Comparison of ENCODE assay signal across 8 mouse cellular contexts in genomic region chr11:6545857-6546192, GRCm38 (mm10). TPM values are rescaled to one million over a fixed set of nuclear protein-coding genes. Genes with fewer than 3 reads are reported as not detected.
A peak's percentile ranks its signal among the peaks of the same experiment; 100 is the strongest.
DNase-seq lines count a peak whose midpoint lies in the region; ATAC-seq and TF ChIP-seq lines count a peak whose summit lies in the region.

No protein-coding gene starts in this region.

- intact Hi-C loops in left cerebral cortex, postnatal 14 days (cut with DNase I) = no loop called here
- intact Hi-C loops in left cerebral cortex, postnatal 4 days (cut with DNase I) = no loop called here

- no peaks in the 10 kb centered on the region for H3K36me3 ChIP-seq in kidney, embryonic 16.5 days (ENCODE audit: insufficient read depth, low read length)
- no peaks in the 10 kb centered on the region for H3K36me3 ChIP-seq in hindbrain, embryonic 16.5 days (ENCODE audit: control insufficient read depth, insufficient read depth, low read length)
- H3K36me3 ChIP-seq in midbrain, embryonic 16.5 days (ENCODE audit: control insufficient read depth, insufficient read depth, low read length) = no peaks in the 10 kb centered on the region

- no peak for TF ChIP-seq POLR2A in cortical plate, adult 2 months (IDR thresholded peaks at IDR 0.05; ENCODE audit: extremely low read depth, insufficient read depth, low read length)

- H3K27ac ChIP-seq in kidney, embryonic 16.5 days (ENCODE audit: low read length) = peak overlapping the region; percentile 99
- H3K27ac ChIP-seq in cortical plate, adult 2 months (ENCODE audit: insufficient read depth, low read length) = peak overlapping the region; percentile 27; the same call in 1 of the 2 replicates
- peak overlapping the region; percentile 96 for H3K27ac ChIP-seq in hindbrain, embryonic 16.5 days (ENCODE audit: low read depth, low read length)
- H3K27ac ChIP-seq in midbrain, embryonic 16.5 days (ENCODE audit: low read length) = peak overlapping the region; percentile 92

- H3K4me2 ChIP-seq in kidney, embryonic 16.5 days (replicated peaks; ENCODE audit: low read depth, low read length) = peak overlapping the region; percentile 54
- peak overlapping the region; percentile 60 for H3K4me2 ChIP-seq in hindbrain, embryonic 16.5 days (ENCODE audit: low read length)
- H3K4me2 ChIP-seq in midbrain, embryonic 16.5 days (ENCODE audit: low read length) = peak overlapping the region; percentile 89

- peaks cover 17% of the 10 kb centered on the region for H3K4me1 ChIP-seq in kidney, embryonic 16.5 days (ENCODE audit: insufficient read depth, low read length)
- H3K4me1 ChIP-seq in cortical plate, adult 2 months (ENCODE audit: control insufficient read depth, insufficient read depth, low read length) = peaks cover 4% of the 10 kb centered on the region; the same call in 1 of the 2 replicates
- H3K4me1 ChIP-seq in hindbrain, embryonic 16.5 days (ENCODE audit: control insufficient read depth, insufficient read depth, low read depth, low read length) = peaks cover 12% of the 10 kb centered on the region
- H3K4me1 ChIP-seq in midbrain, embryonic 16.5 days (ENCODE audit: control insufficient read depth, insufficient read depth, low read length) = peaks cover 16% of the 10 kb centered on the region

- no peaks in the 10 kb centered on the region for H3K27me3 ChIP-seq in kidney, embryonic 16.5 days (ENCODE audit: insufficient read depth, low read length)
- no peaks in the 10 kb centered on the region for H3K27me3 ChIP-seq in hindbrain, embryonic 16.5 days (replicated peaks; ENCODE audit: control insufficient read depth, insufficient read depth, low read length)
- H3K27me3 ChIP-seq in midbrain, embryonic 16.5 days (ENCODE audit: control insufficient read depth, insufficient read depth, low read depth, low read length) = no peaks in the 10 kb centered on the region

- no peaks in the 10 kb centered on the region for H3K9me3 ChIP-seq in kidney, embryonic 16.5 days (ENCODE audit: low read length)
- H3K9me3 ChIP-seq in hindbrain, embryonic 16.5 days (ENCODE audit: control insufficient read depth, low read length) = no peaks in the 10 kb centered on the region
- no peaks in the 10 kb centered on the region for H3K9me3 ChIP-seq in midbrain, embryonic 16.5 days (replicated peaks; ENCODE audit: control insufficient read depth, low read length, poor library complexity, severe bottlenecking)

- peak overlapping the region; percentile 90 for H3K9ac ChIP-seq in kidney, embryonic 16.5 days (replicated peaks; ENCODE audit: low read length)
- H3K9ac ChIP-seq in hindbrain, embryonic 16.5 days (ENCODE audit: low read depth, low read length) = no peak overlapping the region
- peak overlapping the region; percentile 90 for H3K9ac ChIP-seq in midbrain, embryonic 16.5 days (ENCODE audit: low read depth, low read length)

- no peak for DNase-seq in kidney, postnatal 25 days
- DNase-seq in adrenal gland, postnatal 4 days (ENCODE audit: low spot score in 2 of 2) = no peak
- no peak for DNase-seq in left cerebral cortex, postnatal 14 days (ENCODE audit: low spot score in 2 of 2)
- no peak for DNase-seq in left cerebral cortex, postnatal 4 days

- peak; percentile 20 for ATAC-seq in kidney, embryonic 16.5 days (ENCODE audit: low FRiP score, low TSS enrichment)
- ATAC-seq in hindbrain, embryonic 16.5 days = no peak
- ATAC-seq in midbrain, embryonic 16.5 days = peak; percentile 37

- WGBS in kidney, embryonic 16.5 days = 12% methylated on average over 3 of the region's 3 CpGs
- WGBS in hindbrain, embryonic 16.5 days = 31% methylated on average over 3 of the region's 3 CpGs
- 21% methylated on average over 3 of the region's 3 CpGs for WGBS in midbrain, embryonic 16.5 days

- no peak for TF ChIP-seq CTCF in cortical plate, adult 2 months (IDR thresholded peaks at IDR 0.05; ENCODE audit: extremely low read depth, insufficient read depth, low read length)

- H3K4me3 ChIP-seq in kidney, embryonic 16.5 days (ENCODE audit: low read length) = peak overlapping the region; percentile 86
- peak overlapping the region; percentile 95 for H3K4me3 ChIP-seq in cortical plate, adult 2 months (ENCODE audit: insufficient read depth, low read length)
- H3K4me3 ChIP-seq in hindbrain, embryonic 16.5 days (ENCODE audit: low read length) = peak overlapping the region; percentile 88
- H3K4me3 ChIP-seq in midbrain, embryonic 16.5 days (ENCODE audit: low read depth, low read length) = peak overlapping the region; percentile 94

RNA-seq across cellular contexts. Expression of gene Ccm2, which starts 0.9 kb away (rescaled TPM):
- polyA plus RNA-seq in kidney, embryonic 16.5 days (2015; fragmentation: Nextera tagmentation; extraction: Ambion mirVana) = 90.5 and 93.3 TPM in 2 replicates
- polyA plus RNA-seq in cortical plate, adult 2 months (2012; rRNA removed) = 92.0 and 106 TPM in 2 replicates
- polyA plus RNA-seq in hindbrain, embryonic 16.5 days (2015; fragmentation: Nextera tagmentation; extraction: Ambion mirVana) = 98.2 and 98.7 TPM in 2 replicates
- 81.4 and 84.3 TPM in 2 replicates for polyA plus RNA-seq in midbrain, embryonic 16.5 days (2015; fragmentation: Nextera tagmentation; extraction: Ambion mirVana)
- total RNA-seq in adrenal gland, postnatal 4 days (2021) = 10 to 100 TPM; 40.1 to 40.9 TPM
- total RNA-seq in left cerebral cortex, postnatal 14 days (2021) = 10 to 100 TPM; 54.3 to 54.4 TPM
- 10 to 100 TPM; 55.6 to 58.9 TPM for total RNA-seq in left cerebral cortex, postnatal 4 days (2021)

RNA-seq across cellular contexts. Expression of gene Myo1g, which starts 25.1 kb away (rescaled TPM):
- 1.0 and 1.2 TPM in 2 replicates for polyA plus RNA-seq in kidney, embryonic 16.5 days (2015; fragmentation: Nextera tagmentation; extraction: Ambion mirVana)
- polyA plus RNA-seq in cortical plate, adult 2 months (2012; rRNA removed) = 0.75 and 0.87 TPM in 2 replicates
- polyA plus RNA-seq in hindbrain, embryonic 16.5 days (2015; fragmentation: Nextera tagmentation; extraction: Ambion mirVana) = 0.35 and 0.40 TPM in 2 replicates
- polyA plus RNA-seq in midbrain, embryonic 16.5 days (2015; fragmentation: Nextera tagmentation; extraction: Ambion mirVana) = 0.19 and 0.53 TPM in 2 replicates
- 1 to 10 TPM; 3.1 to 4.8 TPM for total RNA-seq in adrenal gland, postnatal 4 days (2021)
- under 1 TPM; 0.40 to 0.68 TPM for total RNA-seq in left cerebral cortex, postnatal 14 days (2021)
- total RNA-seq in left cerebral cortex, postnatal 4 days (2021) = under 1 TPM; 0.46 to 0.74 TPM

Comparison
In these comparisons a context has a peak if more than half of its experiments do, and no peak if none do; other contexts are left out.
1. H3K27ac ChIP-seq: peak in every context shown above with its lines; median percentile 99 in kidney, embryonic 16.5 days; 96 in hindbrain, embryonic 16.5 days; 92 in midbrain, embryonic 16.5 days; 27 in cortical plate, adult 2 months.